Mouse (Mus musculus) limb, embryonic 12.5 days (tissue): ENCODE results near the gene Poc1b. TPM values are rescaled to one million over a fixed set of nuclear protein-coding genes. Genes with fewer than 3 reads are reported as not detected.
A peak's percentile ranks its signal among the peaks of the same experiment; 100 is the strongest.

Experiments
- ATAC-seq: fragments of 200-750 bp; cut with Nextera tagmentation; 2 replicates; pipeline ENCODE4 v1.8.0; 2017; ENCODE audit warnings: low read depth, moderate TSS enrichment; ENCODE audit not compliant: insufficient number of reproducible peaks, insufficient read depth, low FRiP score, low TSS enrichment
- H3K27ac ChIP-seq: fragments of 300-500 bp; sonication (generic); 2 replicates; pipeline ENCODE4 v1.5.1; 2016; ENCODE audit warnings: mild to moderate bottlenecking, moderate library complexity
- H3K27me3 ChIP-seq: fragments of 300-500 bp; sonication (generic); 2 replicates; pipeline ENCODE4 v1.6.1; 2016; ENCODE audit warnings: mild to moderate bottlenecking, moderate library complexity
- H3K36me3 ChIP-seq: fragments of 300-500 bp; sonication (generic); 2 replicates; pipeline ENCODE4 v1.6.1; 2016; ENCODE audit warnings: mild to moderate bottlenecking, moderate library complexity
- H3K4me1 ChIP-seq: fragments of 300-500 bp; sonication (generic); replicated peaks from 2 replicates; pipeline ENCODE4 v1.6.1; 2016
- H3K4me2 ChIP-seq: fragments of 300-500 bp; sonication (generic); 2 replicates; pipeline ENCODE4 v1.6.1; 2016; ENCODE audit warnings: mild to moderate bottlenecking, moderate library complexity
- H3K4me3 ChIP-seq: fragments of 300-500 bp; sonication (generic); replicated peaks from 2 replicates; pipeline ENCODE4 v1.5.1; 2016; ENCODE audit warnings: mild to moderate bottlenecking
- H3K9ac ChIP-seq: fragments of 300-500 bp; sonication (generic); replicated peaks from 2 replicates; pipeline ENCODE4 v1.6.1; 2016; ENCODE audit warnings: mild to moderate bottlenecking, moderate library complexity
- H3K9me3 ChIP-seq: fragments of 300-500 bp; sonication (generic); 2 replicates; pipeline ENCODE4 v1.6.1; 2016; ENCODE audit warnings: mild to moderate bottlenecking, moderate library complexity
- WGBS: fragments of 180-500 bp; shearing (Covaris S2); methylation state at CpG from one replicate; pipeline ENCODE4 v1.1.7; 2016; 5-methylcytosine and 5-hydroxymethylcytosine counted together
- polyA plus RNA-seq: library from polyadenylated mRNA; unstranded; fragments of >200 nt; fragmentation: Nextera tagmentation; extraction: Ambion mirVana; gene quantifications from 2 replicates; pipeline ENCODE4 v1.2.1, GENCODE M21; 2016

Gene Poc1b
- polyA plus RNA-seq, 1 experiment from 2014 or later, result 22.7 TPM

DNA sequence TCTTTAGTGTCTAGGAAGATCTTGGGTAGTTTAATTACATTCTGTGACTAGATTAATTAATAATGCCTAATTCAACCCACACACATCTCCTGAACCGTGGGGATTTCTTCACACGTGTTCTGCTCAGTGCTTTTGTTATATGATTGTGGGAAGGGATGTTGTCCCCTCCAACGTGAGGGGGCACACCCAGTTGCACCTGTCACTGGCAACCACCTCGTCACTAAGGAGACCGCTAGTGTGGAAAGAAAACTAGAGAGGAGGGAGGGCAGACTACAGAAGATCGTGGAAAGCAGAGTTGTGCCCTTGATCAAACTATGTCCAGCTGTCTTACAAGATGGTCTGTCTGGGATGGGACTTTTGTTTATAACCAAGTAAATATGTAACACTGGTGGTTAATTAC is 20.8 kb upstream of the Poc1b start:
- WGBS, result 66% methylated on average over 6 of the region's 6 CpGs
- Histone ChIP-seq H3K36me3 (no peaks in the 10 kb centered on the region), H3K4me3 (no peak overlapping the region), H3K4me2 (no peak overlapping the region), H3K27ac (no peak overlapping the region), H3K9me3 (no peaks in the 10 kb centered on the region), H3K4me1 (no peaks in the 10 kb centered on the region), H3K9ac (no peak overlapping the region), H3K27me3 (0 out of 2 replicates have a peak, but pooled peaks cover 4% of the 10 kb centered on the region)
- ATAC-seq, result no peak

DNA sequence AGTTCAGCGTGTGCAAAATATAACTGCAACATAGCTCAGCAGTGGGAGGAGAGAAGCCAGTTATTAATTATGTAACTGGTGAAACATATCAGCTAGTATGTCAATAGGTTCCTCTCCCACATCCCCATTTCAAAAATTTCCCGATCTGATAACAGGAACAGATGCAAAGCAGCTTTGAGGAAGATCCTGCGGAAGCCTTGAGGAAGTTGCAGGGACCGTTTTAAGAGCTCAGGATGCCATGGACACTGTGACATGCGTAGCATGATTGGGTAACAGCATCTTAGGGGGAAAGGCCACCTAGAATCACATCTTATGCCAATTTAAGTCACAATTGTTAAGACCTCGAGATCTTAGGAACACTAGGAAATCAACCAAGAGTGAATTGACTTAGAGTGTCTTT is 16.9 kb upstream of the Poc1b start:
- no peak overlapping the region for H3K4me3 ChIP-seq
- no peak overlapping the region for H3K9ac ChIP-seq
- no peaks in the 10 kb centered on the region for H3K9me3 ChIP-seq
- ATAC-seq, result no peak
- H3K36me3 ChIP-seq, result no peaks in the 10 kb centered on the region
- no peak overlapping the region for H3K4me2 ChIP-seq
- 0 out of 2 replicates have a peak, but pooled peaks cover 4% of the 10 kb centered on the region for H3K27me3 ChIP-seq
- H3K27ac ChIP-seq, result no peak overlapping the region
- no peaks in the 10 kb centered on the region for H3K4me1 ChIP-seq
- WGBS, result 82% methylated on average over 6 of the region's 6 CpGs

DNA sequence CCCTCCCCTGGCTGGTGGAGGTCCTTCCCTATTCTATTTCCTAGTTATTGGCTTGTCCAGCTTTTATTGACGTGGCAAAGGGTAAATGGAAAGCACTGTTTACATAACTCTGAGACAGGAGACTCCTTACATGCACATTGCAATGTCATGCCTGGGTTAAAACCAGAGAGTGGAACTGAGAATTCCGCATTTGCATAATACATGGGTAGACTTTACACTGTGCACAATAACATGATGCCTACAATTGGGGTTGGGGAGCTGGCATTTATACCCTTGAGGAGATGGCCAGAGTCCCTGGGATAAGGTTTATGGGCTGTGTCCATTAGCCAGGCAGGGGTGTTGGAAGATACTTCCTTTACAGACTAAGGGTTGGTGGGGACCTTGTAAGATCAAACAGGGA is 13.5 kb upstream of the Poc1b start:
- ATAC-seq, result no peak
- Histone ChIP-seq H3K9me3 (no peaks in the 10 kb centered on the region), H3K27me3 (no peaks in the 10 kb centered on the region), H3K4me1 (no peaks in the 10 kb centered on the region), H3K9ac (no peak overlapping the region), H3K27ac (no peak overlapping the region), H3K36me3 (no peaks in the 10 kb centered on the region), H3K4me2 (no peak overlapping the region), H3K4me3 (no peak overlapping the region)
- WGBS, result 82% methylated on average over 2 of the region's 2 CpGs

DNA sequence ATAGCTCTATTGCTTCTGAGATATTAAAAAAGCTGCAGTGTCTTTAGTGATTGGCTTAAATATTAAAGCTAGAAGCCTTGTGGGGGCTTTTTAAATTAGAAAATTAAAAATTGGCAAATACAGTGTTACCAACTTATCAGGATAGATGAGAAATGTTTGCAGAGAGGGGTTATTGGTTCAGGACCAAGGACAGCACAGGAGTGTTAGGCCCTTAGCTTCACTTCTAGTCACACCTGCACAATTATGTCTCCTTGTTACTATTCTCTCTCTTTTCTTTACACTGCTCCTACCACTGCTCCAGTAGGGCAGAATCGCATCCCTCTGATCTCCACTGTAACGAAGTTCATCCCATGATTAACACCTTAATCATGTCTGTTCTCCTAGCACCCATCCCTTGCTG is 11.7 kb upstream of the Poc1b start:
- Histone ChIP-seq H3K4me1 (no peaks in the 10 kb centered on the region), H3K36me3 (no peaks in the 10 kb centered on the region), H3K27me3 (no peaks in the 10 kb centered on the region), H3K4me3 (no peak overlapping the region), H3K4me2 (no peak overlapping the region), H3K9me3 (no peaks in the 10 kb centered on the region), H3K27ac (no peak overlapping the region), H3K9ac (no peak overlapping the region)
- no peak for ATAC-seq
- WGBS, result 79% methylated on average over 2 of the region's 2 CpGs

DNA sequence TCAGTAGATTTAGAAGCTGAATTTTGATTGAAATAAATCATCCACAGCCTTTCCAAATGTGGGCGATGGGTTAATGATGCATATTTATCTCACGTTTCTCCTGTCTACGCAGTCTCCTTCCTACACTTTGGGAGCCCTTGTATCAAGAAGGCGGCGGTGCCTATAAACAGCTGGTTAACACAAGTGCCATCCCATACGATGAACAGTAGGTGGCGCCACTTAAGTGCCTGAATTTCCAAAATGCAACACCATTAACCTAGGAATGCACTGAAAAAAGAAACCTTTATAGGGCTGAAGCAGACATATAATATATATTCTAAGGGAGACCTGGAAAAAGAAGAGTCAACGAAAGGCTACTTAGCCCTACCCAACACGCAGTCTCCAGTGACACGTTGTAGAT is 9.5 kb upstream of the Poc1b start:
- Histone ChIP-seq H3K27ac (no peak overlapping the region), H3K9me3 (no peaks in the 10 kb centered on the region), H3K4me1 (no peaks in the 10 kb centered on the region), H3K36me3 (no peaks in the 10 kb centered on the region), H3K27me3 (no peaks in the 10 kb centered on the region), H3K4me3 (no peak overlapping the region), H3K4me2 (no peak overlapping the region), H3K9ac (no peak overlapping the region)
- no peak for ATAC-seq
- WGBS, result 75% methylated on average over 10 of the region's 10 CpGs

DNA sequence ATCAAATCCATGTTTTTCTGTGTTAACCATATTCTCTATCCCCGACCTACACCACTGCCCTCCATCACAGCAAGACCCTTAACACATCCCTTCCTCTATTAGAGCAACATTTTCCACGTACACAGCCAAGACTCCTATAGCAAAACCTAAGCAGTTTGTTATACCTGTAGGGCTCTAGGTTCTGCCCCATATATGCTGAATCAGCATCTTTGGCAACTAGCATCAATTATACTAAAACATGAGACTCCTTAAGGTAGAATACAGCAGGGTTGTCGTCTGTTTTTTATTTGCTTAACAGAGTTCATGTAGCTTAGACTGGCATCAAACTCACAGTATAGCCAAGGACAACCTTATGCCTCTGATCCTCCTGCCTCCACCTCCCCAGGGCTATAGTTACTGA is 1.3 kb upstream of the Poc1b start:
- peak overlapping the region; percentile 98; the same call in 1 of the 2 replicates for H3K4me3 ChIP-seq
- no peak overlapping the region for H3K27ac ChIP-seq
- H3K4me1 ChIP-seq, result peaks cover 15% of the 10 kb centered on the region
- H3K9ac ChIP-seq, result no peak overlapping the region
- H3K36me3 ChIP-seq, result peaks cover 16% of the 10 kb centered on the region
- H3K27me3 ChIP-seq, result no peaks in the 10 kb centered on the region
- ATAC-seq, result no peak
- WGBS, result 79% methylated on average over 3 of the region's 3 CpGs
- no peaks in the 10 kb centered on the region for H3K9me3 ChIP-seq
- H3K4me2 ChIP-seq, result peak overlapping the region; percentile 91; the same call in 1 of the 2 replicates

DNA sequence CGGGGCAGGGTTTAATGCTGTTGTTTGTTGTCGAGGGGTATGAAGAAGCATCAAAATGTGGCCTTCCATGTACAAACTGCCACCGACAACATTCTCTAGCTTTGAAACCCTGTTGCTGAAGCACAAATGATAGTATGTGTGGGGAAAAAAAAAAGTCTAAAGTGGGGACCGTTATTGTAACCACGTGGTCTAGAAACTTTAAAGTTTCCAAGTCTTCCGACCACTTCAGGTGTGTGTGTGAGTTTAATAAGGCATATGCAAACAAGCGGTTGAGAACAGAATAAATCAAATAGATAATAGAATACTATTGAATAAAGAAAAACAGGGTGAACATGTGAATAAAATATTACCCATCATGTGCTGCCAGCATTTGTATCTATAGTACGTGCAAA is 529 bp upstream of the Poc1b start:
- ATAC-seq, result no peak
- no peak overlapping the region for H3K27ac ChIP-seq
- no peaks in the 10 kb centered on the region for H3K9me3 ChIP-seq
- H3K4me2 ChIP-seq, result peak overlapping the region; percentile 91
- peak overlapping the region; percentile 89; the same call in 1 of the 2 replicates for H3K9ac ChIP-seq
- peak overlapping the region; percentile 98 for H3K4me3 ChIP-seq
- 32% methylated on average over 8 of the region's 8 CpGs for WGBS
- H3K36me3 ChIP-seq, result peaks cover 16% of the 10 kb centered on the region
- peaks cover 15% of the 10 kb centered on the region for H3K4me1 ChIP-seq
- H3K27me3 ChIP-seq, result no peaks in the 10 kb centered on the region

DNA sequence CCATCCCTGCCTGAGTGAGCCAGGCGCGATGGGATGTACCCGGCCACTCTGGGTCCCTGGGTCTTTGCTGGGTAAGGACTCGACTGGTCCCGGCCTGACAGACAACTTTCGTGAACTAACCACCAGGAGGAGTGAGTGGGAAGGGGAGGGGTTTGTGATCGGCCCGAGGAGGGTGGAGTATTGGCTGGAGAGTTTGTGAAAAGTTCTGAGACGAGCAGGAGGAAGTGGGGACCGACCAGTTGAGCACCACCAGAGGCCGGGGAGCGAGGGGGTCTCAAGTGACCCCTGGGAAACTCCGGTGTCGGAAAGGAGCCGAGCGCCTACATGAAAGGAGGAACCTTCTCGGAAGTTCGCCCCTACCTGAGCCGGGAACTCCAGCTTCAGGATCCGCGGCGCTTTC is 1.1 kb downstream of the Poc1b start, which contains the start of gene Galnt4:
TSS of gene Galnt4 (plus strand) at position 196 of the 400 bp plus-strand sequence.
- H3K27me3 ChIP-seq, result no peaks in the 10 kb centered on the region
- peaks cover 15% of the 10 kb centered on the region for H3K4me1 ChIP-seq
- H3K9ac ChIP-seq, result peak within 1 kb of the TSS; percentile 89
- H3K4me3 ChIP-seq, result peak within 1 kb of the TSS; percentile 98
- ATAC-seq, result peak; percentile 85
- H3K9me3 ChIP-seq, result no peaks in the 10 kb centered on the region
- peaks cover 16% of the 10 kb centered on the region for H3K36me3 ChIP-seq
- peak within 1 kb of the TSS; percentile 91 for H3K27ac ChIP-seq
- WGBS, result under 1% methylated on average over 22 of the region's 22 CpGs
- H3K4me2 ChIP-seq, result peak within 1 kb of the TSS; percentile 91

DNA sequence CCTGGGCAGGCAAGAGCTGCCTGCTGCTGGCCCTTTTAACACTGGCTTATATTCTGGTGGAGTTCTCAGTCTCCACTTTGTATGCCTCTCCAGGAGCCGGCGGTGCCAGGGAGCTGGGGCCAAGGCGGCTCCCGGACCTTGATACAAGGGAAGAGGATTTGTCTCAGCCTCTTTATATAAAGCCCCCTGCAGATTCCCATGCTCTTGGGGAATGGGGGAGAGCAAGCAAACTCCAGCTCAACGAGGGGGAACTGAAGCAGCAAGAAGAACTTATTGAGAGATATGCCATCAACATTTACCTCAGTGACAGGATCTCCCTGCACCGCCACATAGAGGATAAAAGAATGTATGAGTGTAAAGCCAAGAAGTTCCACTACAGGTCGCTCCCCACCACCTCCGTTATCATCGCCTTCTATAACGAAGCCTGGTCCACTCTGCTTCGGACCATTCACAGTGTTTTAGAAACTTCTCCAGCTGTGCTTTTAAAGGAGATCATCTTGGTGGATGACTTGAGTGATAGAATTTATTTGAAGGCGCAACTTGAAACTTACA is 1.7 kb downstream of the Poc1b start:
- no peaks in the 10 kb centered on the region for H3K9me3 ChIP-seq
- peak overlapping the region; percentile 98 for H3K4me3 ChIP-seq
- H3K36me3 ChIP-seq, result peaks cover 16% of the 10 kb centered on the region
- H3K9ac ChIP-seq, result peak overlapping the region; percentile 89
- peak overlapping the region; percentile 91 for H3K4me2 ChIP-seq
- no peak for ATAC-seq
- peaks cover 15% of the 10 kb centered on the region for H3K4me1 ChIP-seq
- H3K27ac ChIP-seq, result peak overlapping the region; percentile 91; the same call in 1 of the 2 replicates
- WGBS, result 39% methylated on average over 12 of the region's 12 CpGs
- H3K27me3 ChIP-seq, result no peaks in the 10 kb centered on the region

DNA sequence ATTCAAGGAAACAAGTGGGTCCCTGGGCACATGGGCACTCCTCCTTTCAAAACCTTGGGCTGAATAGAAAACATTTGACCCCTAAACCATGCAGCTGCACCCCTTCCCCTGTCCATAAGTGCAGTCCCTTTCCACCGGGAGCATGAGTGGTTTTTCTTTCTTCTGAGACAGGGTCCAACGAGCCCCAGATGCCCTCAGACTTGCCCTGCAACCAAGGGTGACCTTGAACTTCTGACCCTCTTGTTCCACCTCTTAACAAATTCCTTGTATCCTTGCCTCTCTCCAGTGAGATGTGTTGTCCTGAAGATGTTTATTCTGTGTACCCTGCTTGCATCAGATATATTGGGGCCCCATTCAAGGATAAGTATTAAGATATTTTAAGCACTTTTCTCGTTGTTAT is 6.7 kb downstream of the Poc1b start:
- Histone ChIP-seq H3K4me3 (no peak overlapping the region), H3K4me1 (peaks cover 38% of the 10 kb centered on the region), H3K9ac (no peak overlapping the region), H3K36me3 (peaks cover 16% of the 10 kb centered on the region), H3K27ac (no peak overlapping the region), H3K9me3 (no peaks in the 10 kb centered on the region), H3K27me3 (no peaks in the 10 kb centered on the region), H3K4me2 (no peak overlapping the region)
- ATAC-seq, result no peak
- WGBS, result 32% methylated on average over 3 of the region's 3 CpGs

DNA sequence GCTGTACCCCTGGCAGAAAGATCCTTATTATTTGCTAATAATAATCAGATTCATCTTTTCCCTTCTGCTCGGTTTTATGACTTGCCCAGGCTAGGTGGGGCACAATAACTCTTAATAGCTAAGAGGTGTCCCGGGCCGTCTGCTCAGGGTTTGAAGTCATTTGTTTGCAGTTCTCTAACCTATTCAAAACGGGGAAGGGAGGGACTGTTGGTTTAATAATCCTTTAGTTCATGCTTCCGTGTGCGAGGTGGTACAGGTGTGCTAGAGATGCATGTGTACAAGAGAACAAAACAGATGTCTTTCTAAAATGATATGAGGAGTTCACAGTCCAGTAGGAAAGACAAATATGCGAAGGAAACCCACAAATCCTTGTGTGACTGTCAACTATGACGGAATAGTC is 7.5 kb downstream of the Poc1b start:
- H3K4me1 ChIP-seq, result peaks cover 39% of the 10 kb centered on the region
- no peak overlapping the region for H3K9ac ChIP-seq
- ATAC-seq, result no peak

More for the DNA sequence above, 7.5 kb downstream of the Poc1b start:
- Histone ChIP-seq H3K4me3 (no peak overlapping the region), H3K27me3 (no peaks in the 10 kb centered on the region), H3K4me2 (no peak overlapping the region), H3K9me3 (no peaks in the 10 kb centered on the region), H3K36me3 (peaks cover 11% of the 10 kb centered on the region), H3K27ac (no peak overlapping the region)
- WGBS, result 64% methylated on average over 8 of the region's 8 CpGs
